In genomic region chr2:165221952-165222351, GRCm38 (mm10) we compare ENCODE assay signal across 15 mouse cellular contexts. TPM values are rescaled to one million over a fixed set of nuclear protein-coding genes. Genes with fewer than 3 reads are reported as not detected.
A peak's percentile ranks its signal among the peaks of the same experiment; 100 is the strongest.
DNase-seq lines count a peak whose midpoint lies in the region; ATAC-seq and TF ChIP-seq lines count a peak whose summit lies in the region.
"Had no signal": no experiment of that assay in that cellular context is flagged by ENCODE, and none has a peak within 500 bp of the region (broad histone marks: within the 10 kb centered on the region; RNA-seq: fewer than 3 reads in every experiment).

No protein-coding gene starts in this region.

- H3K9me3 ChIP-seq in E14TG2a.4 (ENCODE audit: low read length) (no peaks in the 10 kb centered on the region), ES-E14 (ENCODE audit: control insufficient read depth, insufficient read depth, low read depth, low read length) (no peaks in the 10 kb centered on the region)
- H3K9me3 ChIP-seq in forebrain, postnatal 0 days (ENCODE audit: low read length) = no peaks in the 10 kb centered on the region
- no peaks in the 10 kb centered on the region for H3K9me3 ChIP-seq in midbrain, embryonic 13.5 days

- H3K27ac ChIP-seq in ES-E14 (ENCODE audit: insufficient read depth, low read depth, low read length, poor library complexity, severe bottlenecking) = no peak overlapping the region
- no peak overlapping the region for H3K27ac ChIP-seq in forebrain, postnatal 0 days (ENCODE audit: low read depth, low read length)
- no peak overlapping the region for H3K27ac ChIP-seq in midbrain, embryonic 13.5 days

- H3K4me3 ChIP-seq in E14TG2a.4 (replicated peaks; ENCODE audit: low read length) (peak overlapping the region; percentile 57), ES-E14 (ENCODE audit: insufficient read depth in 1 of 2, low read depth in 1 of 2, low read length in 2 of 2, poor library complexity in 1 of 2, severe bottlenecking in 1 of 2) (no peak overlapping the region)
- no peak overlapping the region for H3K4me3 ChIP-seq in forebrain, postnatal 0 days (ENCODE audit: low read depth, low read length)
- no peak overlapping the region for H3K4me3 ChIP-seq in midbrain, embryonic 13.5 days (replicated peaks)

- peak overlapping the region; percentile 26; the same call in 1 of the 2 replicates for H3K4me2 ChIP-seq in forebrain, postnatal 0 days (ENCODE audit: low read depth)
- peak overlapping the region; percentile 19; the same call in 1 of the 2 replicates for H3K4me2 ChIP-seq in midbrain, embryonic 13.5 days (replicated peaks)

- peak; percentile 68 for ATAC-seq in forebrain, postnatal 0 days
- ATAC-seq in midbrain, embryonic 13.5 days = peak; percentile 44; the same call in 1 of the 2 replicates
- no peak for ATAC-seq in granulocyte monocyte progenitor cell, adult 5-6 weeks (replicated peaks; ENCODE audit: poor library complexity, severe bottlenecking)

- in situ Hi-C loops in ES-E14 (cut with MboI; ENCODE audit: low sequenced_read_pairs in 2 of 2, unreplicated experiment in 2 of 2) = no loop called here

- H3K27me3 ChIP-seq in E14TG2a.4 (ENCODE audit: insufficient read depth, low read length) = peaks cover 65% of the 10 kb centered on the region
- H3K27me3 ChIP-seq in forebrain, postnatal 0 days (ENCODE audit: insufficient read depth, low read length) = no peaks in the 10 kb centered on the region
- peaks cover 73% of the 10 kb centered on the region for H3K27me3 ChIP-seq in midbrain, embryonic 13.5 days

- H3K4me1 ChIP-seq in E14TG2a.4 (replicated peaks; ENCODE audit: low read depth, low read length) (peaks cover 60% of the 10 kb centered on the region), ES-E14 (ENCODE audit: control insufficient read depth in 2 of 2, insufficient read depth in 2 of 2, low read length in 2 of 2, poor library complexity in 1 of 2) (peaks cover 0 to 19% of the 10 kb centered on the region in 2 experiments; a peak in 3 of 4 replicates)
- H3K4me1 ChIP-seq in forebrain, postnatal 0 days (ENCODE audit: insufficient read depth) = no peaks in the 10 kb centered on the region
- peaks cover 65% of the 10 kb centered on the region for H3K4me1 ChIP-seq in midbrain, embryonic 13.5 days (replicated peaks)

- intact Hi-C loops in heart, postnatal 36 days (cut with DNase I) = no loop called here

- no peak for TF ChIP-seq CTCF in E14TG2a.4 (conservative IDR thresholded peaks at IDR 0.05; ENCODE audit: low read length)
- TF ChIP-seq CTCF in forebrain, postnatal 0 days (IDR thresholded peaks at IDR 0.05; ENCODE audit: low read depth) = no peak

- DNase-seq in ES-E14 (ENCODE audit: low read depth, low spot score) = peak; percentile 54
- peak; percentile 65 for DNase-seq in forebrain, postnatal 0 days
- no peak for DNase-seq in heart, postnatal 36 days
- DNase-seq in layer of hippocampus, adult 9-11 months = no peak
- no peak for DNase-seq in thymus, postnatal 25 days
- DNase-seq: adrenal gland, postnatal 10 days; heart, postnatal 4 days; kidney, adult 9 months; liver; lung, postnatal 14 days had no signal

- H3K36me3 ChIP-seq in E14TG2a.4 (ENCODE audit: insufficient read depth, low read length) (no peaks in the 10 kb centered on the region), ES-E14 (ENCODE audit: control insufficient read depth, insufficient read depth, low read length, poor library complexity, severe bottlenecking) (no peaks in the 10 kb centered on the region)
- no peaks in the 10 kb centered on the region for H3K36me3 ChIP-seq in forebrain, postnatal 0 days (ENCODE audit: insufficient read depth)
- H3K36me3 ChIP-seq in midbrain, embryonic 13.5 days = no peaks in the 10 kb centered on the region

- 8% methylated on average over 9 of the region's 9 CpGs for WGBS in forebrain, postnatal 0 days
- 3% methylated on average over 9 of the region's 9 CpGs for WGBS in midbrain, embryonic 13.5 days

- H3K9ac ChIP-seq in ES-E14 (ENCODE audit: insufficient read depth, low read depth, low read length, poor library complexity, severe bottlenecking) = no peak overlapping the region
- H3K9ac ChIP-seq in forebrain, postnatal 0 days = no peak overlapping the region
- no peak overlapping the region for H3K9ac ChIP-seq in midbrain, embryonic 13.5 days (replicated peaks)

TF ChIP-seq in ES-E14, 5 proteins besides CTCF, POLR2A, EP300 and RAD21:
- no peak for TF ChIP-seq MAFK (IDR thresholded peaks at IDR 0.05; ENCODE audit: insufficient read depth, low read depth, low read length)
- no peak for TF ChIP-seq HCFC1 (IDR thresholded peaks at IDR 0.05; ENCODE audit: borderline replicate concordance, insufficient read depth, low read length)
- no peak for TF ChIP-seq ZC3H11A (IDR thresholded peaks at IDR 0.05; ENCODE audit: borderline replicate concordance, low read depth, low read length)
- no peak for TF ChIP-seq CHD2 (IDR thresholded peaks at IDR 0.05; ENCODE audit: low read depth, low read length)
- no peak for TF ChIP-seq ZNF384 (IDR thresholded peaks at IDR 0.05; ENCODE audit: low read depth, low read length)

RNA-seq across cellular contexts. Expression of gene Cdh22, which starts 12.7 kb away (rescaled TPM):
- 0.13 and 0.21 TPM in 2 replicates for total RNA-seq in ES-E14 (2012; rRNA removed)
- total RNA-seq in forebrain, postnatal 0 days (2014; rRNA removed) = 11.5 and 24.6 TPM in 2 replicates
- polyA plus RNA-seq in forebrain, postnatal 0 days (2015; fragmentation: Nextera tagmentation; extraction: Ambion mirVana) = 7.1 and 10.4 TPM in 2 replicates
- polyA plus RNA-seq in midbrain, embryonic 13.5 days (2015; fragmentation: Nextera tagmentation; extraction: Ambion mirVana) = 10.4 and 15.7 TPM in 2 replicates
- under 1 TPM; 0.43 to 0.50 TPM for total RNA-seq in heart, postnatal 36 days (2021)
- total RNA-seq in granulocyte monocyte progenitor cell, adult 5-6 weeks (2014; fragmentation: Nextera tagmentation) = not detected in 2 replicates
- not detected in 2 replicates for total RNA-seq in granulocyte monocyte progenitor cell, adult 5-6 weeks (2017)
- total RNA-seq: MEL had no signal
- polyA plus RNA-seq: gonadal fat pad, adult 2 months had no signal

Comparison
In these comparisons a context has a peak if more than half of its experiments do, and no peak if none do; other contexts are left out.
1. DNase-seq: peak in ES-E14 (single experiment) and forebrain, postnatal 0 days (single experiment); none in heart, postnatal 36 days (0 of 2), layer of hippocampus, adult 9-11 months (single experiment) and thymus, postnatal 25 days (single experiment).